Mouse (Mus musculus): ENCODE results near the gene Acta1.

Gene Acta1

GRCm38 (mm10) chr8:123844341-123844740, 50.2 kb downstream of the Acta1 start:
- no peak for DNase-seq (ENCODE audit: low read depth, low spot score)

DNA sequence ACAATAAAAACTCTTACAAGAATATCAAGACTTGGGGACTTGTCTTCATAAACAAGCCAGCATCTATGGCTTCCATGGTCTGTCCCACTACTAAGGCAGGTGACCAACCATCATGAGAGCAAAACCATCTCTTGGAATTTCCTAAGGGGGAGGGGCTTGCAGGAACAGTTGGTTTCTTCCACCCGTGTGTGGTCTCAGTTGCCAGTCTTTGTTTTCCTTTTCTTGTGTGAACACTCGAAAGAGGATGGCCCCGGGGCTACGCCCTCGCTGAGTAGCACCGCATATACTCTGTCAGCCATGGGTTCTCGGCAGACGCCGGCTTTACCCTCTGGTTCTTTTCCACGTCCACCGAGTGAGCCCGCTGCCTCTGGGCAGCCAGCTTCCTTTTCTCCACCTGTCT, 52.5 kb downstream of the Acta1 start:
- DNase-seq (ENCODE audit: low read depth, low spot score), result no peak

Data from 3T3-L1 (cell line).